Mouse (Mus musculus) liver, embryonic 14.5 days (tissue): ENCODE results near the gene Wdr63.

Source experiments
- CTCF ChIP-seq: IDR thresholded peaks from 2 replicates; pipeline ENCODE4 v1.5.1; 2016; ENCODE audit warnings: antibody characterized with exemption, low read depth, control low read depth
- EP300 ChIP-seq: IDR thresholded peaks from 2 replicates; pipeline ENCODE4 v1.6.1; 2016; ENCODE audit warnings: antibody characterized with exemption, low read depth

- TF ChIP-seq CTCF (peak; percentile 51), EP300 (no peak)
Measured at GRCm38 (mm10) chr3:146136422-146136821, 28.5 kb upstream of the Wdr63 start.
